Mouse (Mus musculus): ENCODE results near the gene Btla. TPM values are rescaled to one million over a fixed set of nuclear protein-coding genes. Genes with fewer than 3 reads are reported as not detected.

Btla gene
- polyA plus RNA-seq, 1 experiment from 2014 or later = 0.55 TPM

Other genes starting within 250 kb of the Btla start
- 0.03 to 0.09 TPM in 2 of 3 replicates, not detected in the other for gene Ccdc80, start 130.9 kb upstream of the Btla start, polyA plus RNA-seq (2018)
- gene Slc35a5, start 65.6 kb upstream of the Btla start, polyA plus RNA-seq (2018) = 20.6 to 47.3 TPM (median 27.8 TPM) in 3 replicates
- gene Atg3, start 65.5 kb upstream of the Btla start, polyA plus RNA-seq (2018) = 58.0 to 179 TPM (median 74.5 TPM) in 3 replicates
- gene Cd200, start 184.7 kb downstream of the Btla start, polyA plus RNA-seq (2018) = 2.0 to 8.2 TPM (median 3.1 TPM) in 3 replicates

Measured in macrophage (primary cell).